Mouse (Mus musculus): Measurements from ENCODE around the gene Srsf11.

Gene Srsf11

GRCm38 (mm10) chr3:157993322-157993721 lies 43.1 kb downstream of the Srsf11 start:
- no peak for DNase-seq (ENCODE audit: low read depth, low spot score)

GRCm38 (mm10) chr3:157979619-157980018 lies 56.8 kb downstream of the Srsf11 start:
- no peak for DNase-seq (ENCODE audit: low read depth, low spot score)

DNA sequence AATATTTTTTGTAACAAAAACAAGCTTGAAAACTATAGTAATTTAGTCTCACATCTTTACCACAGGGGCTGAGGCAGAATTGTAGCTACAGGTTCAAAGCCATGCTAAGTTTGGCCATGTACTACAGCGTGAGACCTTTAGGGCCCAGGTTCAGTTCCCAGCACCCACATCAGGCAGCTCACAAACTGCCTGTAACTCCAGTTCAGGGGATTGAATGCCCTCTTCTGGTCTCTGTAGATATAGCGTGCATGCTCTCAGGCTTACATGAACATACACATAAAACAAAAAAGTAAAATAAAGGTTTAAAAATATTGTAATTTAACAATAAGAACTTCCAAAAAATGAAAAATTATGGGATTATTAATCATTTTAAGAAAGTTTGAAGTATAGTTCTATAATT lies 63.2 kb downstream of the Srsf11 start:
- no peak for DNase-seq (ENCODE audit: low read depth, low spot score)

GRCm38 (mm10) chr3:157971151-157971550 lies 65.3 kb downstream of the Srsf11 start:
- DNase-seq (ENCODE audit: low read depth, low spot score), result no peak
